Comparison of ENCODE assay signal across 16 mouse cellular contexts in genomic region chr3:27348462-27348861, GRCm38 (mm10). TPM values are rescaled to one million over a fixed set of nuclear protein-coding genes. Genes with fewer than 3 reads are reported as not detected.
DNase-seq lines count a peak whose midpoint lies in the region; ATAC-seq lines count a peak whose summit lies in the region.
"Had no signal": no experiment of that assay in that cellular context is flagged by ENCODE, and none has a peak within 500 bp of the region (broad histone marks: within the 10 kb centered on the region; RNA-seq: fewer than 3 reads in every experiment).

No protein-coding gene starts in this region.

- no peak overlapping the region for H3K4me2 ChIP-seq in hindbrain, embryonic 14.5 days (replicated peaks)
- no peak overlapping the region for H3K4me2 ChIP-seq in hindbrain, embryonic 13.5 days
- no peak overlapping the region for H3K4me2 ChIP-seq in midbrain, embryonic 15.5 days
- H3K4me2 ChIP-seq: limb, embryonic 15.5 days; neural tube, embryonic 12.5 days had no signal

- H3K9me3 ChIP-seq in hindbrain, embryonic 14.5 days (ENCODE audit: control insufficient read depth, low read length), result no peaks in the 10 kb centered on the region
- no peaks in the 10 kb centered on the region for H3K9me3 ChIP-seq in hindbrain, embryonic 13.5 days
- no peaks in the 10 kb centered on the region for H3K9me3 ChIP-seq in midbrain, embryonic 15.5 days
- H3K9me3 ChIP-seq: limb, embryonic 15.5 days; neural tube, embryonic 12.5 days had no signal

- H3K4me1 ChIP-seq in hindbrain, embryonic 14.5 days (replicated peaks; ENCODE audit: control insufficient read depth, insufficient read depth, low read length), result no peaks in the 10 kb centered on the region
- H3K4me1 ChIP-seq in hindbrain, embryonic 13.5 days (replicated peaks), result peaks cover 7% of the 10 kb centered on the region; the same call in 1 of the 2 replicates
- H3K4me1 ChIP-seq in midbrain, embryonic 15.5 days, result no peaks in the 10 kb centered on the region
- H3K4me1 ChIP-seq: limb, embryonic 15.5 days had no signal

- H3K36me3 ChIP-seq in hindbrain, embryonic 14.5 days (replicated peaks; ENCODE audit: control insufficient read depth, insufficient read depth), result no peaks in the 10 kb centered on the region
- no peaks in the 10 kb centered on the region for H3K36me3 ChIP-seq in hindbrain, embryonic 13.5 days
- H3K36me3 ChIP-seq in midbrain, embryonic 15.5 days (replicated peaks), result no peaks in the 10 kb centered on the region
- H3K36me3 ChIP-seq: limb, embryonic 15.5 days; neural tube, embryonic 12.5 days had no signal

- peak; percentile 40; the same call in 1 of the 2 replicates for ATAC-seq in hindbrain, embryonic 14.5 days (ENCODE audit: low FRiP score)
- ATAC-seq in hindbrain, embryonic 13.5 days (ENCODE audit: low FRiP score), result no peak
- no peak for ATAC-seq in midbrain, embryonic 15.5 days (replicated peaks)
- ATAC-seq in frontal cortex, adult (ENCODE audit: low TSS enrichment), result no peak

- no peaks in the 10 kb centered on the region for H3K27me3 ChIP-seq in hindbrain, embryonic 14.5 days (ENCODE audit: control insufficient read depth, insufficient read depth, low read length)
- H3K27me3 ChIP-seq in hindbrain, embryonic 13.5 days, result no peaks in the 10 kb centered on the region
- H3K27me3 ChIP-seq in midbrain, embryonic 15.5 days (replicated peaks), result no peaks in the 10 kb centered on the region
- H3K27me3 ChIP-seq: limb, embryonic 15.5 days; neural tube, embryonic 12.5 days had no signal

- 66% methylated on average over 5 of the region's 5 CpGs for WGBS in hindbrain, embryonic 14.5 days
- WGBS in hindbrain, embryonic 13.5 days, result 69% methylated on average over 5 of the region's 5 CpGs
- 70% methylated on average over 5 of the region's 5 CpGs for WGBS in midbrain, embryonic 15.5 days

- no peak overlapping the region for H3K4me3 ChIP-seq in hindbrain, embryonic 14.5 days (replicated peaks; ENCODE audit: low read length)
- H3K4me3 ChIP-seq in hindbrain, embryonic 13.5 days, result no peak overlapping the region
- no peak overlapping the region for H3K4me3 ChIP-seq in midbrain, embryonic 15.5 days
- H3K4me3 ChIP-seq: limb, embryonic 15.5 days; neural tube, embryonic 12.5 days had no signal

- no peak overlapping the region for H3K27ac ChIP-seq in hindbrain, embryonic 14.5 days
- no peak overlapping the region for H3K27ac ChIP-seq in hindbrain, embryonic 13.5 days
- H3K27ac ChIP-seq in midbrain, embryonic 15.5 days, result no peak overlapping the region
- H3K27ac ChIP-seq: limb, embryonic 15.5 days; neural tube, embryonic 12.5 days had no signal

- H3K9ac ChIP-seq in hindbrain, embryonic 14.5 days, result no peak overlapping the region
- no peak overlapping the region for H3K9ac ChIP-seq in hindbrain, embryonic 13.5 days
- no peak overlapping the region for H3K9ac ChIP-seq in midbrain, embryonic 15.5 days
- H3K9ac ChIP-seq: limb, embryonic 15.5 days; neural tube, embryonic 12.5 days had no signal

- no peak for DNase-seq in hindbrain, embryonic 14.5 days (ENCODE audit: low spot score)
- DNase-seq in right cerebral cortex, adult 18-20 months, result peak; percentile 18
- DNase-seq in right cerebral cortex, postnatal 14 days, result no peak
- peak; percentile 76 for DNase-seq in layer of hippocampus, adult 9-10 months (ENCODE audit: low spot score)
- DNase-seq: gastrocnemius, postnatal 25 days; kidney, adult 18-20 months; kidney, postnatal 10 days; lung, postnatal 14 days had no signal

RNA-seq across cellular contexts. Expression of gene Ghsr, which starts 22.7 kb away (rescaled TPM):
- 0.46 and 0.73 TPM in 2 replicates for polyA plus RNA-seq in hindbrain, embryonic 14.5 days (2014; fragmentation: Nextera tagmentation; extraction: Ambion mirVana)
- 0.25 and 0.29 TPM in 2 replicates for polyA plus RNA-seq in hindbrain, embryonic 13.5 days (2015; fragmentation: Nextera tagmentation; extraction: Ambion mirVana)
- 0.47 and 0.63 TPM in 2 replicates for polyA plus RNA-seq in midbrain, embryonic 15.5 days (2015; fragmentation: Nextera tagmentation; extraction: Ambion mirVana)
- polyA plus RNA-seq: heart, postnatal 0 days; limb, embryonic 15.5 days; liver, embryonic 16.5 days; stomach, embryonic 14.5 days had no signal

RNA-seq across cellular contexts. Expression of gene Tnfsf10, which starts 31.6 kb away (rescaled TPM):
- 0.08 and 0.14 TPM in 2 replicates for polyA plus RNA-seq in hindbrain, embryonic 14.5 days (2014; fragmentation: Nextera tagmentation; extraction: Ambion mirVana)
- 0.06 and 0.23 TPM in 2 replicates for polyA plus RNA-seq in hindbrain, embryonic 13.5 days (2015; fragmentation: Nextera tagmentation; extraction: Ambion mirVana)
- 0.17 and 0.19 TPM in 2 replicates for polyA plus RNA-seq in midbrain, embryonic 15.5 days (2015; fragmentation: Nextera tagmentation; extraction: Ambion mirVana)
- polyA plus RNA-seq: neural tube, embryonic 12.5 days had no signal

Comparison
In these comparisons a context has a peak if more than half of its experiments do, and no peak if none do; other contexts are left out.
1. DNase-seq: peak in right cerebral cortex, adult 18-20 months (single experiment) and layer of hippocampus, adult 9-10 months (single experiment); none in hindbrain, embryonic 14.5 days (single experiment) and right cerebral cortex, postnatal 14 days (single experiment).